8 mouse cellular contexts compared by ENCODE assay signal in the genomic region with DNA sequence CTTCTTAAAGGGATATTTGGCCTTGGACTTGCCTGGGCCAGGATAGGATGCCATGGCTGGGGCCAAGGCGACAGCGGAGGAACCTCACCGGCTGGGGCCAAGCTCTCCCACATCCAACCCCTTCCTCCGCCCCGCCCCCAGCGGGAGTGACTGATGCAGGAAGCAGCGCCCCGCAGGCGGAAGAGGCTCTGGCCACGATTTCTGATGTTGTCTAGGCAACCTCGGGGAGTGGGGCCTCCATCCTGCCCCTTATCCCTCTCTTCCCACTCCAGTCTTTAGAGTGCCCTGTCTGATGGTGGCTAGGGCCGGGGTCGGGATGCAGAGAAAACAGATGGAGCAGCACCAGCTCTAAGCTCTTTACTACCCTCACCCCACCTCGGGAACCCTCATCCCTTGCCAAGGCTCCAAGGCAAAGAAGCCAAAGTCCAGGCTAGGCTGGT. TPM values are rescaled to one million over a fixed set of nuclear protein-coding genes. Genes with fewer than 3 reads are reported as not detected.
A peak's percentile ranks its signal among the peaks of the same experiment; 100 is the strongest.
DNase-seq lines count a peak whose midpoint lies in the region; ATAC-seq and TF ChIP-seq lines count a peak whose summit lies in the region.

No protein-coding gene starts in this region.

- H3K4me1 ChIP-seq in G1E (ENCODE audit: insufficient read depth, low read depth, low read length) = peaks cover 79% of the 10 kb centered on the region
- H3K4me1 ChIP-seq in forebrain, embryonic 15.5 days = peaks cover 50% of the 10 kb centered on the region
- H3K4me1 ChIP-seq in liver, postnatal 0 days (ENCODE audit: insufficient read depth) = peaks cover 47% of the 10 kb centered on the region
- H3K4me1 ChIP-seq in neural tube, embryonic 13.5 days (replicated peaks) = peaks cover 67% of the 10 kb centered on the region
- H3K4me1 ChIP-seq in testis, adult 2 months (ENCODE audit: control insufficient read depth, insufficient read depth, low read length) = peaks cover 24% of the 10 kb centered on the region

- peak overlapping the region; percentile 95 for H3K4me3 ChIP-seq in G1E (ENCODE audit: low read depth, low read length)
- H3K4me3 ChIP-seq in forebrain, embryonic 15.5 days = peak overlapping the region; percentile 53
- peak overlapping the region; percentile 70 for H3K4me3 ChIP-seq in liver, postnatal 0 days (ENCODE audit: low read depth, low read length)
- H3K4me3 ChIP-seq in neural tube, embryonic 13.5 days = peak overlapping the region; percentile 51
- peak overlapping the region; percentile 90 for H3K4me3 ChIP-seq in testis, adult 2 months (ENCODE audit: control insufficient read depth, low read depth, low read length)

- peak overlapping the region; percentile 73 for H3K27ac ChIP-seq in forebrain, embryonic 15.5 days (replicated peaks)
- H3K27ac ChIP-seq in liver, postnatal 0 days (ENCODE audit: low read depth) = peak overlapping the region; percentile 93
- peak overlapping the region; percentile 87 for H3K27ac ChIP-seq in neural tube, embryonic 13.5 days (replicated peaks)
- H3K27ac ChIP-seq in testis, adult 2 months (ENCODE audit: control insufficient read depth, insufficient read depth, low read depth, low read length) = peak overlapping the region; percentile 73

- DNase-seq in G1E (ENCODE audit: low spot score) = peak; percentile 79
- peak; percentile 94 for DNase-seq in cerebellum, adult 11-12 months
- DNase-seq in heart, postnatal 25 days (ENCODE audit: low spot score) = peak; percentile 92
- peak; percentile 91 for DNase-seq in layer of hippocampus, adult 11-12 months (ENCODE audit: low spot score)
- DNase-seq in liver, postnatal 0 days = peak; percentile 94

- peak overlapping the region; percentile 100 for H3K4me2 ChIP-seq in forebrain, embryonic 15.5 days (replicated peaks)
- H3K4me2 ChIP-seq in liver, postnatal 0 days (ENCODE audit: low read depth, low read length) = peak overlapping the region; percentile 94
- peak overlapping the region; percentile 99 for H3K4me2 ChIP-seq in neural tube, embryonic 13.5 days

- intact Hi-C loops in heart, postnatal 25 days (cut with DNase I) = no loop called here

- H3K27me3 ChIP-seq in G1E (ENCODE audit: insufficient read depth, low read length) = no peaks in the 10 kb centered on the region
- H3K27me3 ChIP-seq in forebrain, embryonic 15.5 days = no peaks in the 10 kb centered on the region
- no peaks in the 10 kb centered on the region for H3K27me3 ChIP-seq in liver, postnatal 0 days (ENCODE audit: insufficient read depth, low read length)
- no peaks in the 10 kb centered on the region for H3K27me3 ChIP-seq in neural tube, embryonic 13.5 days
- H3K27me3 ChIP-seq in testis, adult 2 months (ENCODE audit: control insufficient read depth, insufficient read depth, low read length) = no peaks in the 10 kb centered on the region

- peak; percentile 81 for ATAC-seq in G1E (ENCODE audit: extremely low read depth, insufficient number of reproducible peaks, low FRiP score, poor library complexity, severe bottlenecking)
- ATAC-seq in forebrain, embryonic 15.5 days (replicated peaks) = peak; percentile 90
- ATAC-seq in liver, postnatal 0 days = peak; percentile 78
- peak; percentile 86 for ATAC-seq in neural tube, embryonic 13.5 days (ENCODE audit: low read depth)

- TF ChIP-seq CTCF in G1E (IDR thresholded peaks at IDR 0.05; ENCODE audit: low read depth, low read length) = no peak
- TF ChIP-seq CTCF in liver, postnatal 0 days (IDR thresholded peaks at IDR 0.05; ENCODE audit: low read depth) = peak; percentile 48
- no peak for TF ChIP-seq CTCF in testis, adult 2 months (IDR thresholded peaks at IDR 0.05; ENCODE audit: control insufficient read depth, insufficient read depth, insufficient replicate concordance, low read depth, low read length)

- H3K9me3 ChIP-seq in G1E (replicated peaks) = no peaks in the 10 kb centered on the region
- H3K9me3 ChIP-seq in forebrain, embryonic 15.5 days = no peaks in the 10 kb centered on the region
- no peaks in the 10 kb centered on the region for H3K9me3 ChIP-seq in liver, postnatal 0 days (ENCODE audit: low read length)
- no peaks in the 10 kb centered on the region for H3K9me3 ChIP-seq in neural tube, embryonic 13.5 days

- H3K9ac ChIP-seq in forebrain, embryonic 15.5 days (replicated peaks) = peak overlapping the region; percentile 62
- H3K9ac ChIP-seq in liver, postnatal 0 days (replicated peaks) = peak overlapping the region; percentile 76
- H3K9ac ChIP-seq in neural tube, embryonic 13.5 days = peak overlapping the region; percentile 84

- no peak for TF ChIP-seq EP300 in liver, postnatal 0 days (IDR thresholded peaks at IDR 0.05; ENCODE audit: low read depth)

- under 1% methylated on average over 14 of the region's 14 CpGs for WGBS in forebrain, embryonic 15.5 days
- under 1% methylated on average over 14 of the region's 14 CpGs for WGBS in liver, postnatal 0 days (ENCODE audit: insufficient replicate concordance)
- WGBS in neural tube, embryonic 13.5 days = under 1% methylated on average over 14 of the region's 14 CpGs

- H3K36me3 ChIP-seq in G1E (replicated peaks) = peaks cover 68% of the 10 kb centered on the region
- H3K36me3 ChIP-seq in forebrain, embryonic 15.5 days = no peaks in the 10 kb centered on the region
- peaks cover 10% of the 10 kb centered on the region for H3K36me3 ChIP-seq in liver, postnatal 0 days (replicated peaks; ENCODE audit: insufficient read depth, low read length)
- H3K36me3 ChIP-seq in neural tube, embryonic 13.5 days = 0 out of 2 replicates have a peak, but pooled peaks cover 4% of the 10 kb centered on the region
- no peaks in the 10 kb centered on the region for H3K36me3 ChIP-seq in testis, adult 2 months (ENCODE audit: control insufficient read depth, insufficient read depth, low read length)

- TF ChIP-seq POLR2A in testis, adult 2 months (IDR thresholded peaks at IDR 0.05; ENCODE audit: control insufficient read depth, low read depth, low read length) = no peak

RNA-seq across cellular contexts. Expression of a gene that starts 1.1 kb away (rescaled TPM):
- total RNA-seq in G1E (2014; fragmentation: Nextera tagmentation) = 169 and 188 TPM in 2 replicates
- 81.6 and 85.9 TPM in 2 replicates for total RNA-seq in G1E (2017)
- 380 and 438 TPM in 2 replicates for polyA plus RNA-seq in G1E (2012)
- polyA plus RNA-seq in forebrain, embryonic 15.5 days (2015; fragmentation: Nextera tagmentation; extraction: Ambion mirVana) = 49.4 and 50.7 TPM in 2 replicates
- 1 to 10 TPM; 4.7 to 6.2 TPM for total RNA-seq in heart, postnatal 25 days (2021)
- polyA plus RNA-seq in liver, postnatal 0 days (2015; fragmentation: Nextera tagmentation; extraction: Ambion mirVana) = 17.3 and 23.0 TPM in 2 replicates
- 56.3 and 56.7 TPM in 2 replicates for polyA plus RNA-seq in neural tube, embryonic 13.5 days (2015; fragmentation: Nextera tagmentation; extraction: Ambion mirVana)
- 15.0 and 16.6 TPM in 2 replicates for polyA plus RNA-seq in testis, adult 2 months (2012; rRNA removed)

RNA-seq across cellular contexts. Expression of a gene that starts 7.3 kb away (rescaled TPM):
- total RNA-seq in G1E (2014; fragmentation: Nextera tagmentation) (9.0 and 10.2 TPM in 2 replicates), G1E (2017) (2.0 and 4.5 TPM in 2 replicates)
- polyA plus RNA-seq in G1E (2012) = 0.85 and 2.4 TPM in 2 replicates
- polyA plus RNA-seq in forebrain, embryonic 15.5 days (2015; fragmentation: Nextera tagmentation; extraction: Ambion mirVana) = 0.43 and 0.46 TPM in 2 replicates
- total RNA-seq in heart, postnatal 25 days (2021) = not detected
- polyA plus RNA-seq in liver, postnatal 0 days (2015; fragmentation: Nextera tagmentation; extraction: Ambion mirVana) = 1.6 and 1.7 TPM in 2 replicates
- polyA plus RNA-seq in neural tube, embryonic 13.5 days (2015; fragmentation: Nextera tagmentation; extraction: Ambion mirVana) = 0.08 and 0.36 TPM in 2 replicates
- polyA plus RNA-seq in testis, adult 2 months (2012; rRNA removed) = 0.40 and 0.71 TPM in 2 replicates

RNA-seq across cellular contexts. Expression of a gene that starts 40.6 kb away (rescaled TPM):
- total RNA-seq in G1E (2014; fragmentation: Nextera tagmentation) (not detected in 2 replicates), G1E (2017) (not detected in 2 replicates)
- polyA plus RNA-seq in G1E (2012) = not detected in 2 replicates
- polyA plus RNA-seq in forebrain, embryonic 15.5 days (2015; fragmentation: Nextera tagmentation; extraction: Ambion mirVana) = 12.4 and 15.1 TPM in 2 replicates
- total RNA-seq in heart, postnatal 25 days (2021) = 10 to 100 TPM; 10.9 TPM
- 12.9 and 13.5 TPM in 2 replicates for polyA plus RNA-seq in liver, postnatal 0 days (2015; fragmentation: Nextera tagmentation; extraction: Ambion mirVana)
- polyA plus RNA-seq in neural tube, embryonic 13.5 days (2015; fragmentation: Nextera tagmentation; extraction: Ambion mirVana) = 13.9 and 15.5 TPM in 2 replicates
- polyA plus RNA-seq in testis, adult 2 months (2012; rRNA removed) = 18.9 and 20.7 TPM in 2 replicates

Comparison
In these comparisons a context has a peak if more than half of its experiments do, and no peak if none do; other contexts are left out.
1. Peak in every context shown above with its lines: DNase-seq, ATAC-seq, H3K4me3 ChIP-seq and H3K27ac ChIP-seq.
2. RNA of a gene that starts 40.6 kb away (polyA plus RNA-seq): 18.9 to 20.7 TPM in testis, adult 2 months, 13.9 to 15.5 TPM in neural tube, embryonic 13.5 days, 12.4 to 15.1 TPM in forebrain, embryonic 15.5 days and 12.9 to 13.5 TPM in liver, postnatal 0 days; not detected in G1E; every median in the first group is over 10 times any median in the second.